Mouse (Mus musculus) forebrain, embryonic 14.5 days (tissue): ENCODE data around the gene Trap1a. TPM values are rescaled to one million over a fixed set of nuclear protein-coding genes. Genes with fewer than 3 reads are reported as not detected.
"Not testable (repeated sequence)": the region's sequence is repeated elsewhere in the genome, so short reads cannot be mapped to it uniquely, and the experiment has no call there.

Experiments
- ATAC-seq: fragments of 200-750 bp; cut with Nextera tagmentation; 2 replicates; pipeline ENCODE4 v1.8.0; 2017; ENCODE audit warnings: mild to moderate bottlenecking, moderate library complexity
- DNase-seq: peaks from one replicate; pipeline ENCODE4 v3.0.0-alpha.2; 2015; ENCODE audit warnings: low spot score
- H3K27ac ChIP-seq: fragments of 300-500 bp; sonication (generic); 2 replicates; pipeline ENCODE4 v1.5.1; 2014; ENCODE audit warnings: low read depth, mild to moderate bottlenecking, control low read depth, low read length, moderate library complexity
- H3K27me3 ChIP-seq: fragments of 300-500 bp; sonication (generic); replicated peaks from 2 replicates; pipeline ENCODE4 v1.6.1; 2014; ENCODE audit warnings: low read length, control low read depth, mixed read lengths; ENCODE audit not compliant: control insufficient read depth, insufficient read depth
- H3K36me3 ChIP-seq: fragments of 300-500 bp; sonication (generic); 2 replicates; pipeline ENCODE4 v1.6.1; 2014; ENCODE audit warnings: low read length, control low read depth; ENCODE audit not compliant: control insufficient read depth, insufficient read depth
- H3K4me1 ChIP-seq: fragments of 300-500 bp; sonication (generic); 2 replicates; pipeline ENCODE4 v1.6.1; 2014; ENCODE audit warnings: antibody characterized with exemption, low read length, control low read depth; ENCODE audit not compliant: control insufficient read depth, insufficient read depth
- H3K4me2 ChIP-seq: fragments of 300-500 bp; sonication (generic); 2 replicates; pipeline ENCODE4 v1.6.1; 2014; ENCODE audit warnings: mild to moderate bottlenecking, control low read depth, low read length
- H3K4me3 ChIP-seq: fragments of 300-500 bp; sonication (generic); 2 replicates; pipeline ENCODE4 v1.5.1; 2014; ENCODE audit warnings: low read depth, low read length, control low read depth
- H3K9ac ChIP-seq: fragments of 300-500 bp; sonication (generic); 2 replicates; pipeline ENCODE4 v1.6.1; 2014; ENCODE audit warnings: mild to moderate bottlenecking, low read length, control low read depth, moderate library complexity
- H3K9me3 ChIP-seq: fragments of 300-500 bp; sonication (generic); replicated peaks from 2 replicates; pipeline ENCODE4 v1.6.1; 2016; ENCODE audit warnings: low read length, control low read depth, mixed read lengths; ENCODE audit not compliant: control insufficient read depth
- WGBS: fragments of 180-500 bp; shearing (Covaris S2); extraction: QIAGEN DNeasy Blood & Tissue Kit; methylation state at CpG from one replicate; pipeline ENCODE4 v1.1.7; 2014; 5-methylcytosine and 5-hydroxymethylcytosine counted together
- polyA plus RNA-seq: library from polyadenylated mRNA; unstranded; fragments of >200 nt; fragmentation: Nextera tagmentation; extraction: Ambion mirVana; gene quantifications from 2 replicates; pipeline ENCODE4 v1.2.1, GENCODE M21; 2014

Gene Trap1a
- not detected in 2 replicates for polyA plus RNA-seq

- 92% methylated on average over 24 of the region's 24 CpGs for WGBS
- H3K4me2 ChIP-seq, result no peak within 1 kb of the TSS
- no peaks in the 10 kb centered on the region for H3K4me1 ChIP-seq
- no peak within 1 kb of the TSS for H3K9ac ChIP-seq
- DNase-seq (no peak), ATAC-seq (no peak)
- no peaks in the 10 kb centered on the region for H3K9me3 ChIP-seq
- no peaks in the 10 kb centered on the region for H3K36me3 ChIP-seq
- no peak within 1 kb of the TSS for H3K27ac ChIP-seq
- H3K27me3 ChIP-seq, result no peaks in the 10 kb centered on the region
- no peak within 1 kb of the TSS for H3K4me3 ChIP-seq
Measured at GRCm38 (mm10) chrX:139333263-139333994, at the start of gene Trap1a. Trap1a (plus strand) TSS chrX:139333683.

- no peak overlapping the region for H3K4me2 ChIP-seq
- H3K4me1 ChIP-seq, result no peaks in the 10 kb centered on the region
- no peak overlapping the region for H3K9ac ChIP-seq
- H3K4me3 ChIP-seq, result no peak overlapping the region
- DNase-seq (no peak), ATAC-seq (no peak)
- H3K36me3 ChIP-seq, result no peaks in the 10 kb centered on the region
- WGBS, result 78% methylated on average over 2 of the region's 2 CpGs
- H3K27ac ChIP-seq, result no peak overlapping the region
- no peaks in the 10 kb centered on the region for H3K27me3 ChIP-seq
- H3K9me3 ChIP-seq, result no peaks in the 10 kb centered on the region
Measured at GRCm38 (mm10) chrX:139293114-139293513, 40.4 kb upstream of the Trap1a start.

GRCm38 (mm10) chrX:139295325-139295724 is 38.2 kb upstream of the Trap1a start:
- no peak for DNase-seq
- H3K27ac ChIP-seq, result no peak overlapping the region
- no peaks in the 10 kb centered on the region for H3K4me1 ChIP-seq
- no peak overlapping the region for H3K4me2 ChIP-seq
- no peaks in the 10 kb centered on the region for H3K27me3 ChIP-seq
- H3K9ac ChIP-seq, result no peak overlapping the region
- H3K36me3 ChIP-seq, result no peaks in the 10 kb centered on the region
- H3K9me3 ChIP-seq, result no peaks in the 10 kb centered on the region
- no peak for ATAC-seq
- 63% methylated on average over 1 of the region's 1 CpGs for WGBS
- no peak overlapping the region for H3K4me3 ChIP-seq

GRCm38 (mm10) chrX:139317356-139317755 is 16.1 kb upstream of the Trap1a start:
- not testable (repeated sequence) for H3K9me3 ChIP-seq, ATAC-seq

GRCm38 (mm10) chrX:139332583-139332982 is 900 bp upstream of the Trap1a start:
- H3K27me3 ChIP-seq, result no peaks in the 10 kb centered on the region
- H3K4me1 ChIP-seq, result no peaks in the 10 kb centered on the region
- DNase-seq, result no peak
- H3K4me3 ChIP-seq, result no peak overlapping the region
- no peak overlapping the region for H3K4me2 ChIP-seq
- H3K9ac ChIP-seq, result no peak overlapping the region
- 91% methylated on average over 9 of the region's 9 CpGs for WGBS
- H3K9me3 ChIP-seq, result no peaks in the 10 kb centered on the region
- H3K36me3 ChIP-seq, result no peaks in the 10 kb centered on the region
- ATAC-seq, result no peak
- H3K27ac ChIP-seq, result no peak overlapping the region

More at GRCm38 (mm10) chrX:139317356-139317755, 16.1 kb upstream of the Trap1a start:
- DNase-seq, H3K27me3 ChIP-seq, H3K27ac ChIP-seq, H3K4me3 ChIP-seq, H3K4me2 ChIP-seq, H3K9ac ChIP-seq, H3K4me1 ChIP-seq, H3K36me3 ChIP-seq: not testable (repeated sequence)
- 48% methylated on average over 5 of the region's 5 CpGs for WGBS

- no peaks in the 10 kb centered on the region for H3K4me1 ChIP-seq
- WGBS, result 84% methylated on average over 14 of the region's 14 CpGs
- no peak for DNase-seq
Measured at GRCm38 (mm10) chrX:139334504-139335418, 1.3 kb downstream of the Trap1a start.

GRCm38 (mm10) chrX:139335419-139336074 is 2.1 kb downstream of the Trap1a start:
- no peak overlapping the region for H3K9ac ChIP-seq
- H3K36me3 ChIP-seq, result no peaks in the 10 kb centered on the region
- no peaks in the 10 kb centered on the region for H3K9me3 ChIP-seq
- 62% methylated on average over 3 of the region's 3 CpGs for WGBS
- ATAC-seq (no peak), DNase-seq (no peak)
- no peak overlapping the region for H3K27ac ChIP-seq
- no peaks in the 10 kb centered on the region for H3K4me1 ChIP-seq
- H3K4me2 ChIP-seq, result no peak overlapping the region
- H3K27me3 ChIP-seq, result no peaks in the 10 kb centered on the region
- no peak overlapping the region for H3K4me3 ChIP-seq

More at GRCm38 (mm10) chrX:139334504-139335418, 1.3 kb downstream of the Trap1a start:
- H3K9me3 ChIP-seq, result no peaks in the 10 kb centered on the region
- no peak overlapping the region for H3K9ac ChIP-seq
- H3K27me3 ChIP-seq, result no peaks in the 10 kb centered on the region
- no peak for ATAC-seq
- H3K36me3 ChIP-seq, result no peaks in the 10 kb centered on the region
- no peak overlapping the region for H3K4me2 ChIP-seq
- no peak overlapping the region for H3K4me3 ChIP-seq
- no peak overlapping the region for H3K27ac ChIP-seq

- Histone ChIP-seq H3K4me3 (no peak overlapping the region), H3K9me3 (no peaks in the 10 kb centered on the region), H3K36me3 (no peaks in the 10 kb centered on the region), H3K9ac (no peak overlapping the region), H3K4me1 (no peaks in the 10 kb centered on the region), H3K27ac (no peak overlapping the region), H3K4me2 (no peak overlapping the region), H3K27me3 (no peaks in the 10 kb centered on the region)
- 96% methylated on average over 4 of the region's 4 CpGs for WGBS
- DNase-seq (no peak), ATAC-seq (no peak)
Measured at GRCm38 (mm10) chrX:139339553-139339952, 6.1 kb downstream of the Trap1a start.
